In the genomic region with DNA sequence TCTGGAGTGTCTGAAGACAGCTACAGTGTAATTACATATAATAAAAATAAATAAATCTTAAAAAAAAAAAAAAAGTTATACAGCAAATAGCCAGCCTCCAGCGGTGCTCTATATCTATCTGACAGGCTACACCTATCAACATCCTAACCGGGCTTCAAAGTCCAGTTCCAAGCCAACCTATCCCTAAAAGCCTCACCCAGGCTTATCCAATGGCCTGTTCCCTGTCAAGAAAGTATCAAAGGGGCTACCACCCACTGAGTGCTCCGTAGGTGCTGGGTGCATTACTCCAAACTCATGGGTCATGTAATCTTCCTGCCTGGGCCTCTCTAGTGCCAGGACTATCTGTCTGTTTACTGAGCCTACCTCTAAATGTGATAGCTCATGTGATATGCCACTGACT, we compare ENCODE assay signal across 22 mouse cellular contexts. TPM values are rescaled to one million over a fixed set of nuclear protein-coding genes. Genes with fewer than 3 reads are reported as not detected.
DNase-seq lines count a peak whose midpoint lies in the region; ATAC-seq and TF ChIP-seq lines count a peak whose summit lies in the region.
"Had no signal": no experiment of that assay in that cellular context is flagged by ENCODE, and none has a peak within 500 bp of the region (broad histone marks: within the 10 kb centered on the region; RNA-seq: fewer than 3 reads in every experiment).

No protein-coding gene starts in this region.

- no peak overlapping the region for H3K4me3 ChIP-seq in gastrocnemius, adult 2 months
- H3K4me3 ChIP-seq in megakaryocyte, embryonic 14.5 days (replicated peaks) = peak overlapping the region; percentile 51
- no peak overlapping the region for H3K4me3 ChIP-seq in liver, embryonic 15.5 days (replicated peaks)
- H3K4me3 ChIP-seq: heart, embryonic 13.5 days; neural tube, embryonic 15.5 days had no signal

- no peaks in the 10 kb centered on the region for H3K27me3 ChIP-seq in megakaryocyte, embryonic 14.5 days (replicated peaks)
- H3K27me3 ChIP-seq in liver, embryonic 15.5 days = no peaks in the 10 kb centered on the region
- H3K27me3 ChIP-seq: heart, embryonic 13.5 days; neural tube, embryonic 15.5 days had no signal

- no peak for TF ChIP-seq CTCF in gastrocnemius, adult 2 months (IDR thresholded peaks at IDR 0.05)

- H3K4me1 ChIP-seq in megakaryocyte, embryonic 14.5 days = peaks cover 100% of the 10 kb centered on the region
- H3K4me1 ChIP-seq in liver, embryonic 15.5 days (replicated peaks) = peaks cover 94% of the 10 kb centered on the region

- intact Hi-C loops in gastrocnemius, adult 2 months (cut with DNase I) = no loop called here
- intact Hi-C loops in heart, postnatal 10 days (cut with DNase I) = no loop called here

- 64% methylated on average over 3 of the region's 3 CpGs for WGBS in liver, embryonic 15.5 days (ENCODE audit: insufficient replicate concordance)

- H3K4me2 ChIP-seq in liver, embryonic 15.5 days = peak overlapping the region; percentile 8; the same call in 1 of the 2 replicates
- H3K4me2 ChIP-seq: heart, embryonic 13.5 days; neural tube, embryonic 15.5 days had no signal

- peak overlapping the region; percentile 7; the same call in 1 of the 2 replicates for H3K9ac ChIP-seq in liver, embryonic 15.5 days
- H3K9ac ChIP-seq: heart, embryonic 13.5 days; neural tube, embryonic 15.5 days had no signal

- no peaks in the 10 kb centered on the region for H3K9me3 ChIP-seq in megakaryocyte, embryonic 14.5 days
- no peaks in the 10 kb centered on the region for H3K9me3 ChIP-seq in liver, embryonic 15.5 days (replicated peaks)
- H3K9me3 ChIP-seq: G1E; heart, embryonic 13.5 days; neural tube, embryonic 15.5 days had no signal

- ATAC-seq in megakaryocyte, adult 5-6 weeks (ENCODE audit: poor library complexity, severe bottlenecking) = no peak
- peak; percentile 13; the same call in 1 of the 2 replicates for ATAC-seq in liver, embryonic 15.5 days (ENCODE audit: insufficient read depth)
- ATAC-seq: activated CD4-positive, CD25-positive, alpha-beta regulatory T cell, adult 4 months; forebrain, embryonic 16.5 days; hindbrain, postnatal 0 days; midbrain, embryonic 16.5 days had no signal

- DNase-seq in gastrocnemius, adult 2 months = no peak
- DNase-seq in gastrocnemius, postnatal 10 days = no peak
- no peak for DNase-seq in adrenal gland, adult 18-20 months (ENCODE audit: low spot score in 2 of 2)
- DNase-seq in heart, postnatal 10 days = no peak
- DNase-seq in testis, postnatal 14 days (ENCODE audit: low spot score) = no peak
- DNase-seq: adrenal gland, postnatal 14 days; cerebellum, adult 11-12 months; cerebellum, postnatal 14 days; embryo, embryonic 11 days; heart, postnatal 4 days; lung, postnatal 10 days had no signal

- H3K36me3 ChIP-seq in megakaryocyte, embryonic 14.5 days (replicated peaks; ENCODE audit: low read length) = peaks cover 95% of the 10 kb centered on the region
- H3K36me3 ChIP-seq in liver, embryonic 15.5 days (replicated peaks) = peaks cover 41% of the 10 kb centered on the region
- H3K36me3 ChIP-seq: heart, embryonic 13.5 days; neural tube, embryonic 15.5 days had no signal

- H3K27ac ChIP-seq in gastrocnemius, adult 2 months = peak overlapping the region; percentile 46; the same call in 1 of the 2 replicates
- peak overlapping the region; percentile 99 for H3K27ac ChIP-seq in liver, embryonic 15.5 days (replicated peaks)
- H3K27ac ChIP-seq: heart, embryonic 13.5 days; hindbrain, postnatal 0 days; neural tube, embryonic 15.5 days; stomach, postnatal 0 days had no signal

RNA-seq across cellular contexts. Expression of gene Bcl2l1, which starts 23.4 kb away (rescaled TPM):
- 10 to 100 TPM; 15.7 to 40.3 TPM for total RNA-seq in gastrocnemius, adult 2 months (2021)
- 10 to 100 TPM; 19.6 to 21.4 TPM for total RNA-seq in gastrocnemius, postnatal 10 days (2021)
- polyA plus RNA-seq in megakaryocyte, embryonic 14.5 days (2012; ENCODE audit: insufficient read depth, low replicate concordance) = 498 and 1,222 TPM in 2 replicates
- total RNA-seq in megakaryocyte, adult 5-6 weeks (2015) = 7.1 and 9.3 TPM in 2 replicates
- 9.3 and 12.8 TPM in 2 replicates for total RNA-seq in megakaryocyte, adult 5-6 weeks (2017)
- 209 and 237 TPM in 2 replicates for polyA plus RNA-seq in liver, embryonic 15.5 days (2015; fragmentation: Nextera tagmentation; extraction: Ambion mirVana)
- 10 to 100 TPM; 63.6 to 73.5 TPM for total RNA-seq in adrenal gland, adult 18-20 months (2021)
- total RNA-seq in heart, postnatal 10 days (2021) = 10 to 100 TPM; 40.0 to 72.4 TPM

RNA-seq across cellular contexts. Expression of gene Tpx2, which starts 39.6 kb away (rescaled TPM):
- total RNA-seq in gastrocnemius, adult 2 months (2021) = 1 to 10 TPM; 1.1 to 1.7 TPM
- total RNA-seq in gastrocnemius, postnatal 10 days (2021) = 10 to 100 TPM; 10.4 to 12.8 TPM
- polyA plus RNA-seq in megakaryocyte, embryonic 14.5 days (2012; ENCODE audit: insufficient read depth, low replicate concordance) = 1.1 and 10.4 TPM in 2 replicates
- total RNA-seq in megakaryocyte, adult 5-6 weeks (2015) = 102 TPM in 2 replicates
- 122 and 126 TPM in 2 replicates for total RNA-seq in megakaryocyte, adult 5-6 weeks (2017)
- polyA plus RNA-seq in liver, embryonic 15.5 days (2015; fragmentation: Nextera tagmentation; extraction: Ambion mirVana) = 52.8 and 59.4 TPM in 2 replicates
- total RNA-seq in adrenal gland, adult 18-20 months (2021) = 1 to 10 TPM; 1.2 to 2.3 TPM
- 10 to 100 TPM; 16.0 to 17.8 TPM for total RNA-seq in heart, postnatal 10 days (2021)

RNA-seq across cellular contexts. Expression of gene Cox4i2, which starts 54.2 kb away (rescaled TPM):
- total RNA-seq in gastrocnemius, adult 2 months (2021) = 1 to 10 TPM; 2.0 to 4.2 TPM
- total RNA-seq in gastrocnemius, postnatal 10 days (2021) = 1 to 10 TPM; 5.6 to 6.9 TPM
- polyA plus RNA-seq in megakaryocyte, embryonic 14.5 days (2012; ENCODE audit: insufficient read depth, low replicate concordance) = 2.8 TPM in 1 of 2 replicates, not detected in the other
- total RNA-seq in megakaryocyte, adult 5-6 weeks (2015) = 0.20 and 0.55 TPM in 2 replicates
- total RNA-seq in megakaryocyte, adult 5-6 weeks (2017) = 0.41 TPM in 1 of 2 replicates, not detected in the other
- 1.0 and 1.1 TPM in 2 replicates for polyA plus RNA-seq in liver, embryonic 15.5 days (2015; fragmentation: Nextera tagmentation; extraction: Ambion mirVana)
- total RNA-seq in adrenal gland, adult 18-20 months (2021) = 1 to 10 TPM; 2.5 to 3.8 TPM
- 10 to 100 TPM; 17.9 to 22.4 TPM for total RNA-seq in heart, postnatal 10 days (2021)
- polyA plus RNA-seq: activated CD4-positive, CD25-positive, alpha-beta regulatory T cell, adult 4 months; G1E had no signal

Comparison
In these comparisons a context has a peak if more than half of its experiments do, and no peak if none do; other contexts are left out.
1. RNA of gene Tpx2, which starts 39.6 kb away (total RNA-seq): 102 to 126 TPM in megakaryocyte, adult 5-6 weeks; 16.0 to 17.8 TPM in heart, postnatal 10 days, 10.4 to 12.8 TPM in gastrocnemius, postnatal 10 days, 1.2 to 2.3 TPM in adrenal gland, adult 18-20 months and 1.1 to 1.7 TPM in gastrocnemius, adult 2 months; every median in the first group is over 4 times any median in the second.